Mouse (Mus musculus) thymus, postnatal 25 days (tissue): ENCODE results near the gene Stard9.
A peak's percentile ranks its signal among the peaks of the same experiment; 100 is the strongest.

Experiments
- DNase-seq: peaks from one replicate; pipeline ENCODE4 v3.0.0; 2022

Stard9 gene

GRCm38 (mm10) chr2:120730639-120731166, 101.8 kb downstream of the Stard9 start:
- no peak for DNase-seq

- DNase-seq = peak; percentile 94
These were observed 102.4 kb downstream of the Stard9 start for GRCm38 (mm10) chr2:120731167-120731862.

- no peak for DNase-seq
These were observed 103.1 kb downstream of the Stard9 start for GRCm38 (mm10) chr2:120731877-120732530.

DNA sequence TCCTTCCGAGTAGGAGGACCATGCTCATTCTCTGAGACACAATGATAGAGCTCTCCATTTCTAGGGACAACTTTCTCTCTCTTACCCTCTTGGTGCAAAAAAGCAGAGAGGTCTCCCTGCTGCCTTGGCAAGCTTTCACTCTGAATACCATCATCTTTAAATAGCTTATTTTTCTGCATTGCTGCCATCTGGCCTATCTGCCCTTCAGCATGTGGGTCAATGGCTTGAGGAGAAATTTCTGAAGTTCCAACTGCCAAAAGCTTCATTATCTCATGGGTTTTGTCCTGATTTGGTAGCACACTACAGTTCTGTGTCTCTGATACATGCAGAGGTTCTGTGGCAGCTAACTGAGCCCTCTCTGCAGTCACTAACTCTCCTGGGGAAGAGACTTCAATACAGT, 116.6 kb downstream of the Stard9 start:
- DNase-seq = no peak

- DNase-seq = no peak
These were observed 119.1 kb downstream of the Stard9 start for GRCm38 (mm10) chr2:120748041-120748440.

GRCm38 (mm10) chr2:120761922-120762321, 133.0 kb downstream of the Stard9 start:
- DNase-seq = no peak

- DNase-seq = no peak
These were observed 141.5 kb downstream of the Stard9 start for GRCm38 (mm10) chr2:120770265-120770935.
